Comparison of ENCODE assay signal across 27 mouse cellular contexts in the genomic region with DNA sequence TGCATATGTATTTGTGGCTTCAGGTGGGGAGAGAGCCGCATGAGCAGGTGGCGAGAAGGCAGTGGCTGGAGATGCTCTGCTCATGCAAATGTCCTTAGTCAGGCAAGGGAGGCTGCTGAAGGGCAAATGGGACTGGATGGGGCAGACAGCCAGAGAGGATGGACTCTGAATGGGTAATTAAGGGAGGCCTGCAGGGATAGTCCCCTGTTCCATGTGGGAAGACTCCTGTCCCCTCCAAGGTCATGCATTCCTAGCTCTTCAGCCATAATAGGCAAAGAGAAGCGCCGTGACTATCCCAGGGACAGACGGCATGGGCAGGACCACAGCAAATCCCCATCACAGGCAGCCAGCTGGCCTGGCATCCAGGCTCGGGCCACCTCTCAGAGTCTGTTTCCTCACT. TPM values are rescaled to one million over a fixed set of nuclear protein-coding genes. Genes with fewer than 3 reads are reported as not detected.
DNase-seq lines count a peak whose midpoint lies in the region; ATAC-seq and TF ChIP-seq lines count a peak whose summit lies in the region.
"Had no signal": no experiment of that assay in that cellular context is flagged by ENCODE, and none has a peak within 500 bp of the region (broad histone marks: within the 10 kb centered on the region; RNA-seq: fewer than 3 reads in every experiment).

No protein-coding gene starts in this region.

- H3K9me3 ChIP-seq in hindbrain, postnatal 0 days (ENCODE audit: low read length): no peaks in the 10 kb centered on the region
- no peaks in the 10 kb centered on the region for H3K9me3 ChIP-seq in hindbrain, embryonic 11.5 days (ENCODE audit: control insufficient read depth, low read length)
- no peaks in the 10 kb centered on the region for H3K9me3 ChIP-seq in midbrain, embryonic 14.5 days (ENCODE audit: control insufficient read depth, low read length)
- no peaks in the 10 kb centered on the region for H3K9me3 ChIP-seq in midbrain, embryonic 10.5 days (replicated peaks)
- H3K9me3 ChIP-seq in ES-Bruce4 (replicated peaks; ENCODE audit: control insufficient read depth, insufficient read depth, low read length, poor library complexity, severe bottlenecking): no peaks in the 10 kb centered on the region
- H3K9me3 ChIP-seq in kidney, embryonic 15.5 days (replicated peaks): no peaks in the 10 kb centered on the region
- H3K9me3 ChIP-seq: embryonic facial prominence, embryonic 10.5 days; embryonic facial prominence, embryonic 12.5 days; forebrain, embryonic 13.5 days; forebrain, embryonic 15.5 days had no signal

- 52% methylated on average over 6 of the region's 6 CpGs for WGBS in hindbrain, postnatal 0 days
- 83% methylated on average over 6 of the region's 6 CpGs for WGBS in hindbrain, embryonic 11.5 days
- WGBS in midbrain, embryonic 14.5 days: 58% methylated on average over 6 of the region's 6 CpGs
- 88% methylated on average over 6 of the region's 6 CpGs for WGBS in midbrain, embryonic 10.5 days
- WGBS in kidney, embryonic 15.5 days: 86% methylated on average over 6 of the region's 6 CpGs

- no peak for TF ChIP-seq POLR2A in ES-Bruce4 (IDR thresholded peaks at IDR 0.05; ENCODE audit: insufficient read depth, low read length)

- no peaks in the 10 kb centered on the region for H3K27me3 ChIP-seq in hindbrain, postnatal 0 days (ENCODE audit: insufficient read depth, low read length)
- no peaks in the 10 kb centered on the region for H3K27me3 ChIP-seq in hindbrain, embryonic 11.5 days (ENCODE audit: control insufficient read depth, insufficient read depth, low read length)
- H3K27me3 ChIP-seq in midbrain, embryonic 14.5 days (ENCODE audit: control insufficient read depth, insufficient read depth, low read length): no peaks in the 10 kb centered on the region
- peaks cover 11% of the 10 kb centered on the region for H3K27me3 ChIP-seq in midbrain, embryonic 10.5 days (ENCODE audit: low read depth, poor library complexity, severe bottlenecking)
- no peaks in the 10 kb centered on the region for H3K27me3 ChIP-seq in ES-Bruce4 (ENCODE audit: control insufficient read depth, insufficient read depth, low read length, poor library complexity, severe bottlenecking)
- peaks cover 9% of the 10 kb centered on the region; the same call in 1 of the 2 replicates for H3K27me3 ChIP-seq in kidney, embryonic 15.5 days
- H3K27me3 ChIP-seq: embryonic facial prominence, embryonic 12.5 days; forebrain, embryonic 13.5 days; forebrain, embryonic 15.5 days had no signal

- 0 out of 2 replicates have a peak, but pooled peaks have one; percentile 53 for ATAC-seq in hindbrain, postnatal 0 days
- ATAC-seq in hindbrain, embryonic 11.5 days (ENCODE audit: low FRiP score): no peak
- no peak for ATAC-seq in midbrain, embryonic 14.5 days (ENCODE audit: low FRiP score, low TSS enrichment)
- ATAC-seq in kidney, embryonic 15.5 days (replicated peaks; ENCODE audit: low FRiP score): no peak
- ATAC-seq: activated CD4-positive, CD25-positive, alpha-beta regulatory T cell, adult 4 months; forebrain, embryonic 13.5 days; forebrain, embryonic 15.5 days; forebrain, postnatal 0 days; Patski had no signal

- peaks cover 4% of the 10 kb centered on the region; the same call in 1 of the 2 replicates for H3K4me1 ChIP-seq in hindbrain, postnatal 0 days (ENCODE audit: insufficient read depth, low read length)
- no peaks in the 10 kb centered on the region for H3K4me1 ChIP-seq in hindbrain, embryonic 11.5 days (replicated peaks; ENCODE audit: control insufficient read depth, insufficient read depth, low read length)
- H3K4me1 ChIP-seq in midbrain, embryonic 14.5 days (ENCODE audit: control insufficient read depth, insufficient read depth, low read length): peaks cover 12% of the 10 kb centered on the region; the same call in 1 of the 2 replicates
- H3K4me1 ChIP-seq in midbrain, embryonic 10.5 days: peaks cover 17% of the 10 kb centered on the region
- peaks cover 4% of the 10 kb centered on the region for H3K4me1 ChIP-seq in ES-Bruce4 (ENCODE audit: control insufficient read depth, insufficient read depth, low read length)
- H3K4me1 ChIP-seq in kidney, embryonic 15.5 days: no peaks in the 10 kb centered on the region
- H3K4me1 ChIP-seq: embryonic facial prominence, embryonic 12.5 days had no signal

- peak; percentile 45 to 57 for DNase-seq in cerebellum, postnatal 14 days
- no peak for DNase-seq in cerebellum, adult 11-12 months
- peak; percentile 44 for DNase-seq in hindbrain, postnatal 0 days (ENCODE audit: low spot score)
- DNase-seq in hindbrain, embryonic 11.5 days (ENCODE audit: low spot score): no peak
- peak; percentile 6 for DNase-seq in midbrain, embryonic 14.5 days
- no peak for DNase-seq in midbrain, embryonic 10.5 days (ENCODE audit: low spot score)
- DNase-seq: adrenal gland, adult 8-10 months; adrenal gland, postnatal 14 days; adrenal gland, postnatal 36 days; cerebellum, adult 18-20 months; cerebellum, adult 8-10 months; cerebellum, postnatal 25 days; forebrain, postnatal 0 days had no signal

- no peak overlapping the region for H3K9ac ChIP-seq in hindbrain, postnatal 0 days (replicated peaks; ENCODE audit: low read length)
- no peak overlapping the region for H3K9ac ChIP-seq in hindbrain, embryonic 11.5 days (ENCODE audit: low read depth, low read length)
- no peak overlapping the region for H3K9ac ChIP-seq in midbrain, embryonic 14.5 days (replicated peaks; ENCODE audit: low read length)
- H3K9ac ChIP-seq in ES-Bruce4 (ENCODE audit: low read depth, poor library complexity, severe bottlenecking): no peak overlapping the region
- H3K9ac ChIP-seq in kidney, embryonic 15.5 days: no peak overlapping the region
- H3K9ac ChIP-seq: embryonic facial prominence, embryonic 12.5 days; forebrain, embryonic 13.5 days; forebrain, embryonic 15.5 days; forebrain, postnatal 0 days had no signal

- H3K27ac ChIP-seq in hindbrain, postnatal 0 days: no peak overlapping the region
- no peak overlapping the region for H3K27ac ChIP-seq in hindbrain, embryonic 11.5 days (ENCODE audit: low read depth, low read length)
- no peak overlapping the region for H3K27ac ChIP-seq in midbrain, embryonic 14.5 days (replicated peaks; ENCODE audit: low read depth, low read length)
- H3K27ac ChIP-seq in midbrain, embryonic 10.5 days (replicated peaks): no peak overlapping the region
- H3K27ac ChIP-seq in ES-Bruce4 (ENCODE audit: insufficient read depth, low read length): no peak overlapping the region
- no peak overlapping the region for H3K27ac ChIP-seq in kidney, embryonic 15.5 days
- H3K27ac ChIP-seq: embryonic facial prominence, embryonic 10.5 days; embryonic facial prominence, embryonic 12.5 days; forebrain, embryonic 13.5 days; forebrain, embryonic 15.5 days had no signal

- no peak overlapping the region for H3K4me2 ChIP-seq in hindbrain, postnatal 0 days (ENCODE audit: low read depth, low read length)
- no peak overlapping the region for H3K4me2 ChIP-seq in hindbrain, embryonic 11.5 days (replicated peaks; ENCODE audit: low read depth, low read length)
- H3K4me2 ChIP-seq in midbrain, embryonic 14.5 days (ENCODE audit: low read length): no peak overlapping the region
- no peak overlapping the region for H3K4me2 ChIP-seq in kidney, embryonic 15.5 days
- H3K4me2 ChIP-seq: embryonic facial prominence, embryonic 12.5 days; forebrain, embryonic 13.5 days; forebrain, embryonic 15.5 days had no signal

- H3K36me3 ChIP-seq in hindbrain, postnatal 0 days (ENCODE audit: insufficient read depth, low read length): no peaks in the 10 kb centered on the region
- no peaks in the 10 kb centered on the region for H3K36me3 ChIP-seq in hindbrain, embryonic 11.5 days (ENCODE audit: control insufficient read depth, insufficient read depth, low read length)
- H3K36me3 ChIP-seq in midbrain, embryonic 14.5 days (ENCODE audit: control insufficient read depth, insufficient read depth, low read length): no peaks in the 10 kb centered on the region
- H3K36me3 ChIP-seq in midbrain, embryonic 10.5 days: no peaks in the 10 kb centered on the region
- H3K36me3 ChIP-seq in ES-Bruce4 (ENCODE audit: control insufficient read depth, insufficient read depth, low read length, poor library complexity, severe bottlenecking): no peaks in the 10 kb centered on the region
- H3K36me3 ChIP-seq in kidney, embryonic 15.5 days: no peaks in the 10 kb centered on the region
- H3K36me3 ChIP-seq: embryonic facial prominence, embryonic 10.5 days; embryonic facial prominence, embryonic 12.5 days; forebrain, embryonic 15.5 days; G1E had no signal

- TF ChIP-seq CTCF in hindbrain, postnatal 0 days (IDR thresholded peaks at IDR 0.05; ENCODE audit: low read depth): no peak
- TF ChIP-seq CTCF in ES-Bruce4 (IDR thresholded peaks at IDR 0.05; ENCODE audit: low read depth, low read length): no peak

- peak; percentile 77 for TF ChIP-seq EP300 in ES-Bruce4 (IDR thresholded peaks at IDR 0.05; ENCODE audit: insufficient read depth, low read depth, low read length)

- no peak overlapping the region for H3K4me3 ChIP-seq in hindbrain, postnatal 0 days (ENCODE audit: low read length)
- H3K4me3 ChIP-seq in hindbrain, embryonic 11.5 days (ENCODE audit: low read depth, low read length): no peak overlapping the region
- no peak overlapping the region for H3K4me3 ChIP-seq in midbrain, embryonic 14.5 days (replicated peaks; ENCODE audit: low read depth, low read length)
- H3K4me3 ChIP-seq in midbrain, embryonic 10.5 days: no peak overlapping the region
- H3K4me3 ChIP-seq in ES-Bruce4 (ENCODE audit: low read depth, low read length): no peak overlapping the region
- no peak overlapping the region for H3K4me3 ChIP-seq in kidney, embryonic 15.5 days (replicated peaks)
- H3K4me3 ChIP-seq: embryonic facial prominence, embryonic 10.5 days; embryonic facial prominence, embryonic 12.5 days; forebrain, embryonic 13.5 days; forebrain, embryonic 15.5 days had no signal

RNA-seq across cellular contexts. Expression of a gene that starts 55.5 kb away (rescaled TPM):
- not detected in 2 replicates for total RNA-seq in hindbrain, postnatal 0 days (2014; rRNA removed)
- 0.39 TPM in 1 of 2 replicates, not detected in the other for polyA plus RNA-seq in hindbrain, postnatal 0 days (2015; fragmentation: Nextera tagmentation; extraction: Ambion mirVana)
- polyA plus RNA-seq in hindbrain, embryonic 11.5 days (2014; fragmentation: Nextera tagmentation; extraction: Ambion mirVana): not detected in 2 replicates
- 1.1 and 1.3 TPM in 2 replicates for polyA plus RNA-seq in midbrain, embryonic 14.5 days (2014; fragmentation: Nextera tagmentation; extraction: Ambion mirVana)
- not detected in 2 replicates for polyA plus RNA-seq in midbrain, embryonic 10.5 days (2016; fragmentation: Nextera tagmentation; extraction: Ambion mirVana)
- polyA plus RNA-seq in ES-Bruce4 (2011; ENCODE audit: insufficient read depth, insufficient read length, low read depth, missing spikeins): not detected in 2 replicates
- not detected in 2 replicates for polyA plus RNA-seq in kidney, embryonic 15.5 days (2015; fragmentation: Nextera tagmentation; extraction: Ambion mirVana)
- total RNA-seq: adrenal gland, adult 18-20 months; adrenal gland, adult 8-10 months; adrenal gland, postnatal 14 days; adrenal gland, postnatal 36 days; forebrain, postnatal 0 days had no signal
- polyA plus RNA-seq: C2C12; cortical plate, adult 2 months; embryonic facial prominence, embryonic 10.5 days; embryonic facial prominence, embryonic 12.5 days; embryonic facial prominence, embryonic 14.5 days; forebrain, embryonic 11.5 days; forebrain, embryonic 13.5 days; forebrain, embryonic 15.5 days; G1E; Patski had no signal

Comparison
In these comparisons a context has a peak if more than half of its experiments do, and no peak if none do; other contexts are left out.
1. DNase-seq: peak in cerebellum, postnatal 14 days (2 of 2), hindbrain, postnatal 0 days (single experiment) and midbrain, embryonic 14.5 days (single experiment); none in cerebellum, adult 11-12 months (single experiment), hindbrain, embryonic 11.5 days (single experiment) and midbrain, embryonic 10.5 days (single experiment).